Mouse (Mus musculus) kidney, embryonic 16.5 days (tissue): ENCODE results near the gene Ncan. TPM values are rescaled to one million over a fixed set of nuclear protein-coding genes. Genes with fewer than 3 reads are reported as not detected.

Experiments
- ATAC-seq: fragments of 200-750 bp; cut with Nextera tagmentation; 2 replicates; pipeline ENCODE4 v1.8.0; 2017; ENCODE audit warnings: moderate TSS enrichment; ENCODE audit not compliant: low FRiP score, low TSS enrichment
- H3K27ac ChIP-seq: fragments of 300-500 bp; sonication (generic); 2 replicates; pipeline ENCODE4 v1.5.1; 2014; ENCODE audit warnings: low read length
- H3K27me3 ChIP-seq: fragments of 300-500 bp; sonication (generic); 2 replicates; pipeline ENCODE4 v1.6.1; 2014; ENCODE audit warnings: low read length, control low read depth, mixed read lengths; ENCODE audit not compliant: insufficient read depth
- H3K36me3 ChIP-seq: fragments of 300-500 bp; sonication (generic); 2 replicates; pipeline ENCODE4 v1.6.1; 2014; ENCODE audit warnings: low read length, control low read depth, mixed read lengths; ENCODE audit not compliant: insufficient read depth
- H3K4me1 ChIP-seq: fragments of 300-500 bp; sonication (generic); 2 replicates; pipeline ENCODE4 v1.6.1; 2014; ENCODE audit warnings: low read length, control low read depth, mixed read lengths; ENCODE audit not compliant: insufficient read depth
- H3K4me2 ChIP-seq: fragments of 300-500 bp; sonication (generic); replicated peaks from 2 replicates; pipeline ENCODE4 v1.6.1; 2014; ENCODE audit warnings: low read depth, low read length
- H3K4me3 ChIP-seq: fragments of 300-500 bp; sonication (generic); 2 replicates; pipeline ENCODE4 v1.5.1; 2014; ENCODE audit warnings: mild to moderate bottlenecking, low read length
- H3K9ac ChIP-seq: fragments of 300-500 bp; sonication (generic); replicated peaks from 2 replicates; pipeline ENCODE4 v1.6.1; 2014; ENCODE audit warnings: low read length
- H3K9me3 ChIP-seq: fragments of 300-500 bp; sonication (generic); 2 replicates; pipeline ENCODE4 v1.6.1; 2016; ENCODE audit warnings: low read length, control low read depth
- WGBS: fragments of 180-500 bp; shearing (Covaris S2); extraction: QIAGEN DNeasy Blood & Tissue Kit; methylation state at CpG from one replicate; pipeline ENCODE4 v1.1.7; 2014; 5-methylcytosine and 5-hydroxymethylcytosine counted together
- polyA plus RNA-seq: library from polyadenylated mRNA; unstranded; fragments of >200 nt; fragmentation: Nextera tagmentation; extraction: Ambion mirVana; gene quantifications from 2 replicates; pipeline ENCODE4 v1.2.1, GENCODE M21; 2015

Ncan gene
- polyA plus RNA-seq: 0.10 and 0.31 TPM in 2 replicates

GRCm38 (mm10) chr8:70120667-70121066 is at the start of gene Ncan:
Gene Ncan (minus strand): TSS chr8:70120873.
- Histone ChIP-seq H3K4me1 (peaks cover 5% of the 10 kb centered on the region), H3K27me3 (peaks cover 48% of the 10 kb centered on the region), H3K4me3 (no peak within 1 kb of the TSS), H3K4me2 (peak within 1 kb of the TSS; percentile 41), H3K9me3 (no peaks in the 10 kb centered on the region), H3K27ac (no peak within 1 kb of the TSS), H3K36me3 (no peaks in the 10 kb centered on the region), H3K9ac (no peak within 1 kb of the TSS)
- ATAC-seq: peak; percentile 77
- WGBS: 2% methylated on average over 19 of the region's 19 CpGs

GRCm38 (mm10) chr8:70170116-70170515 is 49.4 kb upstream of the Ncan start:
- Histone ChIP-seq H3K27me3 (peaks cover 9% of the 10 kb centered on the region), H3K4me3 (no peak overlapping the region), H3K9me3 (no peaks in the 10 kb centered on the region), H3K4me2 (no peak overlapping the region), H3K9ac (no peak overlapping the region), H3K36me3 (no peaks in the 10 kb centered on the region), H3K4me1 (peaks cover 26% of the 10 kb centered on the region), H3K27ac (no peak overlapping the region)
- WGBS: 75% methylated on average over 3 of the region's 3 CpGs
- ATAC-seq: no peak

GRCm38 (mm10) chr8:70166504-70167110 is 45.9 kb upstream of the Ncan start:
- Histone ChIP-seq H3K27ac (no peak overlapping the region), H3K4me3 (peak overlapping the region; percentile 39), H3K9me3 (no peaks in the 10 kb centered on the region), H3K4me1 (peaks cover 17% of the 10 kb centered on the region), H3K9ac (peak overlapping the region; percentile 55), H3K36me3 (no peaks in the 10 kb centered on the region), H3K4me2 (peak overlapping the region; percentile 63), H3K27me3 (peaks cover 9% of the 10 kb centered on the region)
- WGBS: under 1% methylated on average over 21 of the region's 21 CpGs
- peak; percentile 83 for ATAC-seq

- no peak overlapping the region for H3K4me3 ChIP-seq
- 80% methylated on average over 3 of the region's 3 CpGs for WGBS
- ATAC-seq: no peak
Observed at GRCm38 (mm10) chr8:70163316-70163715, 42.6 kb upstream of the Ncan start.

GRCm38 (mm10) chr8:70160015-70160414 is 39.3 kb upstream of the Ncan start:
- no peak overlapping the region for H3K4me2 ChIP-seq
- 68% methylated on average over 13 of the region's 13 CpGs for WGBS
- no peaks in the 10 kb centered on the region for H3K9me3 ChIP-seq
- peaks cover 4% of the 10 kb centered on the region; the same call in 1 of the 2 replicates for H3K4me1 ChIP-seq
- no peaks in the 10 kb centered on the region for H3K36me3 ChIP-seq
- H3K27me3 ChIP-seq: 0 out of 2 replicates have a peak, but pooled peaks cover 3% of the 10 kb centered on the region
- H3K9ac ChIP-seq: no peak overlapping the region
- H3K27ac ChIP-seq: no peak overlapping the region
- no peak for ATAC-seq
- no peak overlapping the region for H3K4me3 ChIP-seq

More at GRCm38 (mm10) chr8:70163316-70163715, 42.6 kb upstream of the Ncan start:
- Histone ChIP-seq H3K4me1 (peaks cover 15% of the 10 kb centered on the region), H3K27ac (no peak overlapping the region), H3K36me3 (no peaks in the 10 kb centered on the region), H3K9ac (no peak overlapping the region), H3K9me3 (no peaks in the 10 kb centered on the region), H3K4me2 (no peak overlapping the region), H3K27me3 (peaks cover 13% of the 10 kb centered on the region)

- Histone ChIP-seq H3K27ac (no peak overlapping the region), H3K9ac (no peak overlapping the region), H3K27me3 (0 out of 2 replicates have a peak, but pooled peaks cover 3% of the 10 kb centered on the region), H3K4me3 (no peak overlapping the region), H3K36me3 (no peaks in the 10 kb centered on the region), H3K4me2 (no peak overlapping the region), H3K9me3 (no peaks in the 10 kb centered on the region), H3K4me1 (peaks cover 4% of the 10 kb centered on the region; the same call in 1 of the 2 replicates)
- ATAC-seq: no peak
- WGBS: 81% methylated on average over 4 of the region's 4 CpGs
Observed at GRCm38 (mm10) chr8:70159211-70159610, 38.5 kb upstream of the Ncan start.

- Histone ChIP-seq H3K4me1 (peaks cover 4% of the 10 kb centered on the region; the same call in 1 of the 2 replicates), H3K36me3 (no peaks in the 10 kb centered on the region), H3K27me3 (0 out of 2 replicates have a peak, but pooled peaks cover 3% of the 10 kb centered on the region), H3K4me3 (peak overlapping the region; percentile 54), H3K27ac (no peak overlapping the region), H3K4me2 (peak overlapping the region; percentile 84), H3K9ac (peak overlapping the region; percentile 62), H3K9me3 (no peaks in the 10 kb centered on the region)
- 11% methylated on average over 39 of the region's 40 CpGs for WGBS
- ATAC-seq: peak; percentile 94
Observed at GRCm38 (mm10) chr8:70158069-70158853, 37.6 kb upstream of the Ncan start.

- H3K27me3 ChIP-seq: 0 out of 2 replicates have a peak, but pooled peaks cover 3% of the 10 kb centered on the region
- H3K36me3 ChIP-seq: no peaks in the 10 kb centered on the region
- no peaks in the 10 kb centered on the region for H3K9me3 ChIP-seq
- WGBS: 96% methylated on average over 1 of the region's 1 CpGs
- no peak for ATAC-seq
- no peak overlapping the region for H3K4me3 ChIP-seq
- H3K27ac ChIP-seq: no peak overlapping the region
- H3K9ac ChIP-seq: no peak overlapping the region
- peaks cover 4% of the 10 kb centered on the region; the same call in 1 of the 2 replicates for H3K4me1 ChIP-seq
- H3K4me2 ChIP-seq: no peak overlapping the region
Observed at GRCm38 (mm10) chr8:70157240-70157800, 36.6 kb upstream of the Ncan start.

- Histone ChIP-seq H3K27ac (no peak overlapping the region), H3K9ac (no peak overlapping the region), H3K4me1 (peaks cover 7% of the 10 kb centered on the region; the same call in 1 of the 2 replicates), H3K36me3 (no peaks in the 10 kb centered on the region), H3K4me2 (peak overlapping the region; percentile 28), H3K9me3 (no peaks in the 10 kb centered on the region), H3K4me3 (no peak overlapping the region), H3K27me3 (no peaks in the 10 kb centered on the region)
- ATAC-seq: peak; percentile 99
- WGBS: 16% methylated on average over 21 of the region's 22 CpGs
Observed at GRCm38 (mm10) chr8:70152537-70153257, 32.0 kb upstream of the Ncan start.
